Mouse (Mus musculus) bone marrow macrophage, adult 2 months (primary cell): ENCODE data around the gene Mmp27.

ENCODE experiments used
- CTCF ChIP-seq: IDR thresholded peaks from 2 replicates; pipeline ENCODE4 v1.5.1; 2012; ENCODE audit warnings: low read depth, mild to moderate bottlenecking, low read length, moderate library complexity
- POLR2A ChIP-seq: IDR thresholded peaks from 2 replicates; pipeline ENCODE4 v1.6.1; 2012; ENCODE audit warnings: mild to moderate bottlenecking, low read depth, low read length, borderline replicate concordance

DNA sequence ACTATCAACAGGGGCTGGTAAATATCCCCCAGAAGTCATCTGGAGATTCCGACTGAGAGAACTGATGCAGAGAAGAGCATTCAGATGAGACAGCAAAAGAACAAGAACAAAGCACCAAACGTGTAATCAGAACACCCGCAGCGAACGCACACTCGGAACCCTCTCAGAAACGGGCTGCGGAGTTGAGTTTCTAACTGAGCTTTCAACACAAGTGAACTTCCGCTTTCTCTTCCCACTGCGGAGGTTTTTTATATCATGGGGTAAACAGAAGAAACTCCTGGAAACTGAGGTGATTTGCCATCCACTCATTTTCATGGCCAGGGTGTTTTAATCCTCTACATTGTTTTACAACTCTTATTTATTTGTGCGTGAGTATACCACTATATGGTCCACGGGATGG lies 34.4 kb downstream of the Mmp27 start:
- TF ChIP-seq CTCF (no peak), POLR2A (no peak)
